Mouse (Mus musculus) thymus, adult 18-20 months (tissue): Measurements from ENCODE around the gene Fam209.
A peak's percentile ranks its signal among the peaks of the same experiment; 100 is the strongest.

Experiments
- DNase-seq, 2 experiments: peaks; one replicate each; pipeline ENCODE4 v3.0.0; 2022; ENCODE audit warnings: mixed read lengths in 2 of 2

Gene Fam209

GRCm38 (mm10) chr2:172472318-172472717 is at the start of gene Fam209:
Gene Fam209, plus strand, starts transcription at chr2:172472520.
- DNase-seq = no peak

- no peak for DNase-seq
Observed at GRCm38 (mm10) chr2:172430609-172431008, 41.7 kb upstream of the Fam209 start.

GRCm38 (mm10) chr2:172433746-172434145 is 38.6 kb upstream of the Fam209 start:
- DNase-seq = peak; percentile 72 to 87

GRCm38 (mm10) chr2:172437371-172437952 is 34.9 kb upstream of the Fam209 start:
- no peak for DNase-seq

GRCm38 (mm10) chr2:172439843-172440639 is 32.3 kb upstream of the Fam209 start, which contains the start of gene Rtf2:
Gene Rtf2, plus strand, starts transcription at chr2:172440556.
- DNase-seq = peak; percentile 92 to 95

GRCm38 (mm10) chr2:172440640-172441005 is 31.7 kb upstream of the Fam209 start:
- DNase-seq = no peak

- DNase-seq = no peak
Observed at GRCm38 (mm10) chr2:172441176-172441575, 31.1 kb upstream of the Fam209 start.

GRCm38 (mm10) chr2:172445617-172446016 is 26.7 kb upstream of the Fam209 start:
- DNase-seq = no peak

- no peak for DNase-seq
Observed at GRCm38 (mm10) chr2:172447317-172447716, 25.0 kb upstream of the Fam209 start.

GRCm38 (mm10) chr2:172448329-172448728 is 24.0 kb upstream of the Fam209 start:
- DNase-seq = no peak

- peak in 1 of 2 experiments; percentile 59 for DNase-seq
Observed at GRCm38 (mm10) chr2:172450640-172451039, 21.7 kb upstream of the Fam209 start.

GRCm38 (mm10) chr2:172452031-172452430 is 20.3 kb upstream of the Fam209 start:
- DNase-seq = no peak

- DNase-seq = no peak
Observed at GRCm38 (mm10) chr2:172452458-172452857, 19.9 kb upstream of the Fam209 start.

- no peak for DNase-seq
Observed at GRCm38 (mm10) chr2:172458496-172458895, 13.8 kb upstream of the Fam209 start, which contains the start of gene Gcnt7. Gene Gcnt7, minus strand, starts transcription at chr2:172458596.

GRCm38 (mm10) chr2:172460647-172461046 is 11.7 kb upstream of the Fam209 start:
- no peak for DNase-seq

- no peak for DNase-seq
Observed at GRCm38 (mm10) chr2:172462813-172463212, 9.5 kb upstream of the Fam209 start.

- no peak for DNase-seq
Observed at GRCm38 (mm10) chr2:172466427-172467132, 5.7 kb upstream of the Fam209 start.

GRCm38 (mm10) chr2:172467206-172467605 is 5.1 kb upstream of the Fam209 start:
- no peak for DNase-seq

- no peak for DNase-seq
Observed at GRCm38 (mm10) chr2:172468346-172468819, 3.9 kb upstream of the Fam209 start.

GRCm38 (mm10) chr2:172473591-172473990 is 1.3 kb downstream of the Fam209 start:
- no peak for DNase-seq

- peak in 1 of 2 experiments; percentile 29 for DNase-seq
Observed at GRCm38 (mm10) chr2:172474970-172475369, 2.6 kb downstream of the Fam209 start.

- DNase-seq = no peak
Observed at GRCm38 (mm10) chr2:172476707-172477260, 4.5 kb downstream of the Fam209 start.

GRCm38 (mm10) chr2:172477350-172477749 is 5.0 kb downstream of the Fam209 start:
- DNase-seq = no peak
